Mouse (Mus musculus): ENCODE measurements around the gene Ksr1. TPM values are rescaled to one million over a fixed set of nuclear protein-coding genes. Genes with fewer than 3 reads are reported as not detected.

Ksr1 gene
- 10.3 and 13.3 TPM in 2 replicates for polyA plus RNA-seq (2015; fragmentation: Nextera tagmentation; extraction: Ambion mirVana)

DNA sequence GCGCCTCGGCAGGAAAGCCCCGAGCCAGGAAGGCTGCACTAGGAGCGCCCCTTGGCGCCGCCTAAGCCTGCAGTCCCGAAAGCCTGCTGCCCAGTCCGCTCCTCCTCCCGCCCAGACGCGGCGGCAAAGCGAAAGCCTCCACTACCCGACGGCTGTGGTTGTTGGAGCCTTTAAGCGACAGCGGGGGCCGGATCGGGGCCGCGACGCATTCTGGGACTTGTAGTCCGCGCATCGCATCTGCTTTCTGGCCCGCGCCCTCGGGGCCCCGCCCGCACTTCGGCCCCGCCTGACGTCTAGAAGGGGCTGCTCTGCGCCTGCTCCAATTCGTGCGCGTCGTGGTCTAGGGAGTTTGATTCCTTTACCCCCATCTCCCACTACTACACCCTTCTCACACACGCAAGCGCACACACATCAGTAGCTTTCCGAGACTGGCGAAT, at the start of gene Ksr1:
Gene Ksr1, minus strand, starts transcription at position 77 of the 437 bp plus-strand sequence.

DNA sequence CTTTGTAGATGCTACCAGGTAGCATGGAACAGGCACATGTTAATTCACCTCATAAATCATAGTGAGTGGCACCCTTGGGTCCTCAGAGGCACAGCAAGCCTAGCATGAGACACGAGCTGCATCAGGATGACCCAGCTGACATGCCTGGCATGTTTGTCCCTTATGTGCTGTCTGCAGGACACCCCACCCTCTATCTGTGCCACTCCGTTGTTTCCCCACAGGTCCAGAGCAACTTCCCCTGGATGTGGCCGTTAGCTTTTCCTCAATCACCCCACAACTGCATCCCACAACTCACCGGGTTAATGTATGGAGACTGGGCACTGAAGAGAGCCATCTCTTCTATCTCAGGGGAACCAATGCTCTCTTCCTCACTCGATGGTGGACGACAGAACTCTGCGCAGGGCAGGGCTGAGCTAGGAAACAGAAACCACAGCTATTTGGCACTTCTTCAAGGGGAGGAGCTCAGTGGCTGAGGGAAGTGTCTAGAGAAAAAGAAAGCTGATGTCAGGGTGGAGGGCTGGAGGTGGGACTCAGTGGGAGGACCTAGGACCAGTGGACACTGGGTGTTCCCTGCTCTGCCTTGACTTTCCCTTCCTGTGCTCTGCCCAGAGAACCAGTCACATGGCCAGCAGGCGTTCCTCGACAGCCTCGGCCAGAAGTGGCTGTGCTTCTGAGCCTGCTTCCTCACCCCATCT, 161.6 kb downstream of the Ksr1 start, which contains the start of gene Lgals9:
Gene Lgals9, minus strand, starts transcription at position 464 of the 695 bp plus-strand sequence.

Other genes starting within 250 kb of the Ksr1 start
- gene Nos2, start 225.6 kb downstream of the Ksr1 start, polyA plus RNA-seq (2015; fragmentation: Nextera tagmentation; extraction: Ambion mirVana): 0.99 and 1.5 TPM in 2 replicates
- 51.2 and 62.3 TPM in 2 replicates for gene Lgals9, start 161.5 kb downstream of the Ksr1 start, polyA plus RNA-seq (2015; fragmentation: Nextera tagmentation; extraction: Ambion mirVana)
- gene Wsb1, start 108.3 kb upstream of the Ksr1 start, polyA plus RNA-seq (2015; fragmentation: Nextera tagmentation; extraction: Ambion mirVana): 69.0 and 71.3 TPM in 2 replicates
- not detected in 2 replicates for gene Gm9964, start 150.5 kb upstream of the Ksr1 start, polyA plus RNA-seq (2015; fragmentation: Nextera tagmentation; extraction: Ambion mirVana)
- 3.3 and 3.7 TPM in 2 replicates for gene Nf1, start 193.3 kb upstream of the Ksr1 start, polyA plus RNA-seq (2015; fragmentation: Nextera tagmentation; extraction: Ambion mirVana)

All from skeletal muscle tissue, postnatal 0 days (tissue).